Mouse (Mus musculus): ENCODE measurements around the gene Csnk1g2.

- TF ChIP-seq POLR2A (IDR thresholded peaks at IDR 0.05; ENCODE audit: low read depth, low read length) (no peak), CTCF (conservative IDR thresholded peaks at IDR 0.05; ENCODE audit: insufficient read depth, insufficient read length, low read depth, low read length) (no peak)
Measured at GRCm38 (mm10) chr10:80608435-80608834, 14.2 kb upstream of the Csnk1g2 start.

All from kidney, adult 2 months (tissue).